Mouse (Mus musculus) spleen, postnatal 14 days (tissue): ENCODE results near the gene Cx3cr1.
"Not testable (repeated sequence)": the region's sequence is repeated elsewhere in the genome, so short reads cannot be mapped to it uniquely, and the experiment has no call there.

ENCODE experiments used
- DNase-seq, 2 experiments: peaks; one replicate each; pipeline ENCODE4 v3.0.0; 2021 to 2022; ENCODE audit warnings: low spot score in 2 of 2

Cx3cr1 gene

DNA sequence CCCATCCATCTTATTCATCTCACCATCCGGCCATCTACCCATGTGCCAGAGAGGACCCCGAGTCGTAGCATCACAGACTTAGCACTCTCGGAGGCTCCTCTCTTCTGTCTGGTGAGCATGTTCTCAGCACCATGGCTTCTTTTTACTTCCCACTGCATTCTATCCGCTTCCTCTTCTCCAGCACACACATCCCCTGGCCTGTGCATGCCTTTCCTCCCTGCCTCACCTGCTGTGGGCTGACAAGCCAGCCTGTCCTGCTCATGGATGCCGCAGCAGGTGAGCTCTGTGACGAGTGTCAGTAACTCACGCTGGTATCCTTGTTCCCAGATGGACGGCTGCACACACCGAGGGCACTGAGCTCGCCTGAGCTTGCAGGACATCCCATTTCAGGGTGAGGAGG, at the start of gene Cx3cr1:
TSS of gene Cx3cr1 (minus strand) at position 101 of the 400 bp plus-strand sequence.
- DNase-seq = no peak

DNA sequence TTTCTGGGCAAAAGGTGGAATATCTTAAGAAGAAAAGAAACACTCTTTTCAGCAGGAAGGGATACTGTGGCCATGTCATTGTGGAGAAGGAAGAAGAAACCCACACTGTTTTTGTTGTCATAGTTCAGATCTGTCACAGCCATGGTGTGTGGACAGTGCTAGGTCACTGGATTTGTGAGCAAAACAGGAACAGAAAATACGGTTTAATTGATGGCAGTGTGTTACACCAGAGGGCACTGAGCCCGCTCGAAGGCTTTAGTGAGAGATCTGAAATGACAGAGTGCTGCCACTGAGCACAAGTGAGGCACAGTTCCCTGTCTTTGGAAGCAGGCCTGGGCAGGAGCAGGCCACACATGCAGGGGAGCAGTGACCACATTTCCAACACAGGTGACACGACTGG, 48.5 kb upstream of the Cx3cr1 start:
- no peak for DNase-seq

DNA sequence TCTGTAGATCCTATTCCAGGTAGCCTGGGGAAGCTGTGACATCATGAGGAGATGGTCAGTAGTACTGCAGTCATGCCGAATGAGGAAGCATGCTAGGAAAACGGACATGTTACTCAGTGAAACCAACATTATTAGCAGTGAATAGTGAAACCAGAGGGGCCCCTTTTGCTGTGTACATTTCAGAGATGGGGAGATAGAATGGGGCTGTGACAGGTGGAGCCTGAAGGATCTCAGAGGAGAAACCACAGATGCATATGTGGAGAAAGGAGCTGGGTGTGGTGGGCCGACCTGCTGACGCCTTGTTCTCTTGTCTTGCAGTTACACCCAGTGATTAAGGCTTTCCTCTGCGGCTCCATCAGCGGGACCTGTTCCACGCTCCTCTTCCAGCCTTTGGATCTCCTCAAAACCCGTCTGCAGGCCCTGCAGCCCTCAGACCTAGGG, 46.5 kb upstream of the Cx3cr1 start:
- DNase-seq = peak in 1 of 2 experiments; percentile 19

DNA sequence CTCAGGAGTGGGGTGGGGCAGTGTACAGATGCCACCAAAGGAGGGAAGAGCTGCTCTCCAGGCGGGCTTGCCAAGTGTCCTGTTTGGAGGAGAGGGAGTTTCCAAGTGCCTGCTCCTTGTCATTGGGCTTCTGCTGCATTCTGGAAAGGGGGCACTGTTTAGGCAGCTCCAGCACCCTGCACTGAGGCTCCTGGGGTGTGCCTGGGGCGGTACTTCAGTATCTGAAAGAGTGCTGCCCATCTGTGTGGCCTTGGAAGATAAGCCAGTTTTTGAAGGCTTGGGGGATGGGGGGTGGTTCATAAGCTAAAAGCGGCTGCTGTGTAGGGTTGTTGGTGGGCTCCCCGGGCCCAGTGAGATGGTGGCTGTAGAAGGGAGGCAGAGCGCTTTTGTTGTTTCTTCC, 45.9 kb upstream of the Cx3cr1 start:
- DNase-seq = peak; percentile 51

DNA sequence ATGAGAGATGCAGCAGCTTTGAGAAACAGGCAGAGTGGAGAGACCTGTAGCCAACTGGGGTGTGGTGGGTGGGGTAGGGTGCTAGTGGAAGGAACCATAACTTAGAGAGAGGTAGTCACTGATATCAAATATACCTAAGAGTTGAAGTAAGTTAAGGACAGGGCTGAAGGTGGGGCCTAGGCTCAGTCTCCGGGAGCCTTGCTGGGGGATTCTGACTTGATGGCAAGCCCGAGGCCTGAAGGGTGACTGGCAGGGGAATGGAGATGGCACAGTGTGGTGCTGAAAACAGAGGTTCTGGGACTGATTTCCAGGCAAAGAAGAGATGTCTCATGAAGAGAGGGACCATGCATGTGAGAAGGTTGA, 45.1 kb upstream of the Cx3cr1 start:
- DNase-seq = no peak

DNA sequence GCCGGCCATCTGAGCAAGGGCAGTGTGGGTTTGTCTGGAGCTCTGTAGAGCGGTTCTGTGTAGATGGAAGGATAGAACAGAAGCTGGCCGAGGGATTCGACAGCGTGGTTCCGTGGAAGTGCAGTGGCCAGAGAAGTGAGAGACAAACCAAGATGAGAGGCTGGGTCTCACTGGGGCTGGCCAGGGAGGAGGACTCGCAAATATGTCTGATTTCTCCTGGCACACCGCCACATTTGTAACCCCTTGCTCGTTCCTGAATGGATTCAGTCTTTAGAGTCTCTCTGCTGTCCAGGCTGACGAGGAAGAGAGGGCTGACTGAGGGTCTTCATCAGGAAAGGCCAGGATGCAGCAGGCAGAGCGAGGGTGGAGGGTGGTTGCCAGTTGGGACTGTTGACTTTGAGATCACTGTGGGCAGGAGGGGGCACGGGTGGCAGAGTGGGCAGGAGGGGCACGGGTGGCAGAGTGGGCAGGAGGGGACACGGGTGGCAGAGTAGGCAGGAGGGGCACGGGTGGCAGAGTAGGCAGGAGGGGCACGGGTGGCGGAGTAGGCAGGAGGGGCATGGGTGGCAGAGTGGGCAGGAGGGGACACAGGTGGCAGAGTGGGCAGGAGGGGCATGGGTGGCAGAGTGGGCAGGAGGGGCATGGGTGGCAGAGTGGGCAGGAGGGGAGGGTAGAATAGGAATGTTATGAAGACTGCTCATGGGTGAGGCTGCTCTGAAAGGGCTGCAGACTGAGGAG, 44.5 kb upstream of the Cx3cr1 start:
- no peak for DNase-seq

DNA sequence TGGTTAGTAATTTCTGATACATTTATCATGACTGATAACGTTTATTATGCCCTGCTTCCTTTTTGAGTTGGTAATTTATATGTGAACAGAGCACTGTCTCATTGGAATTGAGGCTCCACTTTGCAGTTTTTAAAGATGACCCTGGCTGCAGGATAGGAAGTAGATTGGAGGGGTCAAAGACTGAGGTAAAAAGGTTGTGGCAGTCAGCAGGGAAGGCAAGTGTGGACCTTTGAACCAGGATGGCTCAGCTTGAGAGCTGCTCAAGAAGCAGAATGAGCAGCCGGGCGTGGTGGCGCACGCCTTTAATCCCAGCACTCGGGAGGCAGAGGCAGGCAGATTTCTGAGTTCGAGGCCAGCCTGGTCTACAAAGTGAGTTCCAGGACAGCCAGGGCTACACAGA, 43.8 kb upstream of the Cx3cr1 start:
- no peak for DNase-seq

DNA sequence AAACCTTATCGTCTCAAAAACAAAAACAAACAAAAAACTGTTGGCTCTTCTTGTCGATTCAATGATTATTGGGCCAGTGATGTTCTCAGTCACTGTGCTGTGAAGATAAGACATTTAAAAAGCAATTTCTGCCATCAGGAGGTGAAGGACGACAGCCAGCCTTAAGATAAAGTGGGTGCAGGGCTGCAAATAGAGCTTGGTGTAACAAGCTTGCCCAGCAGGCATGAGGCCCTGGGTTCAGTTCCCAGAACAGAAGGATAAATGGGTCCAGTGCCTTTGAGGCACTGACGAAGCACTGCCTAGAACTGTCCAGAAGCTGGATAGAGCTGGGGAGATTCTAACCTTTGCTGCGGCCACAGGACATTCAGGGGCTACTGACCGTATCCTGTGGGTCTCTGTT, 42.8 kb upstream of the Cx3cr1 start:
- DNase-seq = no peak

DNA sequence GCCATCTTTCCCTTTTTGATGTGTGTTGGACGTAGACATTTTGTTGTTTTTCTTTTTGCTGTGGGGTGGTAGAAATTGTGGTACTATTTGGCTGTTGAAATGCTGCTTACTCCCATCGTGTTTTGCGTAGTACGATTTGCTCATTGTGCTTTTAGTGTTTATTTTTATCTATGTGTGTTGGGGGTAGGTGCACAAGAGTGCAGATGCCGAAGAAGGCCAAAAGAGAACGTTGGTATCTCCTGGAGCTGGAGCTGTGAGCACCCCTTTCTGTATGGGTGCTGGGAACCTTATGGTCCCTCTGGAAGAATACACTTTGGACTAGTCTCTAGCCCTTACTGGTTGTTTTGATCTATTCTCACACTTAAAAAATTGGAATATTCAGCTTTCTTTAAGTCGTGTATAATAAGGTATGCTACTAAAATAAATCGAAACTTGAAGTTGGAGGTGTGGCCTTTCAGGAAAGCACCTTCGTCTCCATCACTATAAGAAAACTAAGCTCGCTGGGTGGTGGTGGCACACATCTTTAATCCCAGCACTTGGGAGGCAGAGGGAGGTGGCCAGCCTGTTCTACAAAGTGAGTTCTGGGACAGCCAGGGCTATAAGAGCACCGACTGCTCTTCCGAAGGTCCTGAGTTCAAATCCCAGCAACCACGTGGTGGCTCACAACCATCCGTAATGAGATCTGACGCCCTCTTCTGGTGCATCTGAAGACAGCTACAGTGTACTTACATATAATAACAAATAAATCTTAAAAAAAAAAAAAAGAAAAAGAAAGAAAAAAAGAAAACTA, 41.7 kb upstream of the Cx3cr1 start:
- no peak for DNase-seq

DNA sequence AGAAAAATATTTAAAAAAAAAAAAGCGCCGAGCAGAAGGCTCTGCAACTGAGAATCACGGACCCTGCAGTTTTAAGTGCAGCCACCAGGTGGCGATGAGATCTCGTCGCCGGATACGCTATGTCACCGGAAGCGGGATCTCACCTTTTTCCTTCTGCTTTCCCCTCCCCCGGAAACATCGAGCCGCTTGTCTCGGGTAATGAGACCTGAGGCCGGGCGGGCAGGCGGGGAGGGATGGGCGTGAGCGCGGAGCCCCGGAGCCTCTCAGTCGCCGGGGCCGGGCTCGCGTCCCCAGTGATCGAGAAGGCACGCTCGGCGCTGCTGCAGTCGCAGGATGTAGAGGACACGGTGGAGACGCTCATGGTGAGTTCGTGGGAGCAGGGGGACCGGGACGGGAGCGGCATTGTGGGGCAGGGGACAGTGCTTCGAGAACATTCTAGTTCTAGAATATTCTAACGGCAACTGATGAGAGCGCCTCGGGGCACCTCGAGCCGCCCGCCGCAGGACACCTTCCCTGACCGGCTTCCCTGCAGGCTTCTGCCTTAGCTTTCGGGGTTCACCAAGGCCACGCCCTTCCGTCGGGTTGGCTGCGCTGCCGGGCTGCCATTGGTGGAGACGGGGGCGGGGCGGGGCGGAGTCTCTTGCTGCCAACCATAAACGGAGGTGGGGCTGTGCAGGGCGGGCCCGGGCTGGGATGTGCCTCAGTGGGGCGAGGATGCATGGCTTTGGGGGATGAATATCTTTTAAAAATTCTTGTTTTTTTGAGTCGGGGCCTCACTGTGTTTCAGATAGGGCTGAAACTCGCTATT, 40.7 kb upstream of the Cx3cr1 start, which contains the start of gene Slc25a38:
TSS of gene Slc25a38 (plus strand) at position 164 of the 808 bp plus-strand sequence.
- peak; percentile 94 to 95 for DNase-seq

DNA sequence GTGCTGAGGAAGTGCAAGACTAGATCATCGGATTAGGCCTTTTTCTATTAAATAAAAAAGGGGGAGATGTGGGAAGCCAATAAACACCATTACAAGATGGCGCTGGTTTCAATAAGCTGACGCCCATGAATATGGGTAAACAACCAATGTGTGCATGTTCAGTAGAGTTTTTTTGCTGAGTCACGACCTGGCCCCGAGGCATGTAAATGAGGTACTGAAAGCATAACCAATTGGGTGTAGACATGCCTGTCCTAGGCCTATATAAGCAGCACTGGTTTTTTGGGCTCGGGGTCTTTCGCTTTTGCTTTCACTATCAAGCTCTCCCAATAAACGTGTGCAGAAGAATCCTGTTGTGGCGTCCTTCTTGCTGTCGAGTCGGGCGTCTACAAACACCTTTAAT, 39.3 kb upstream of the Cx3cr1 start:
- not testable (repeated sequence) for DNase-seq

DNA sequence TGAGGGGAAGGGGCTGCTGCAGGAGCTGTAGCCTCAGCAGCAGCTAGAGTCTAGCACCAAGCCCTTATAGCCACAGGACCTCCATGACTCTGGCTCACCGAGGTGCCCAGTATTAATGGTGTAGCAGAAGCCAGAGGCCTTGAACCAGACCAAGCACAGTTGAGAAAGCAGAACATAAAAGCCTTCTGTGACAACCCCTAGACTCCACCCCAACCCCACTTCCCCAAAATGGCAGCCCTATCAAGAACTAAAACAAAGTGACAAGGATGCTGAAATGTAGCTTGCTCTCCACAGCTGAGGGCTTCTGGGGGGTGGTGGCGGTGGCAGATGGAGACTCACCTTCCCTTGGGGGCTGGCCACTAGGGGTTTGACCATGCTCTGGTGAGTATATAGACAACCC, 31.5 kb upstream of the Cx3cr1 start:
- no peak for DNase-seq

DNA sequence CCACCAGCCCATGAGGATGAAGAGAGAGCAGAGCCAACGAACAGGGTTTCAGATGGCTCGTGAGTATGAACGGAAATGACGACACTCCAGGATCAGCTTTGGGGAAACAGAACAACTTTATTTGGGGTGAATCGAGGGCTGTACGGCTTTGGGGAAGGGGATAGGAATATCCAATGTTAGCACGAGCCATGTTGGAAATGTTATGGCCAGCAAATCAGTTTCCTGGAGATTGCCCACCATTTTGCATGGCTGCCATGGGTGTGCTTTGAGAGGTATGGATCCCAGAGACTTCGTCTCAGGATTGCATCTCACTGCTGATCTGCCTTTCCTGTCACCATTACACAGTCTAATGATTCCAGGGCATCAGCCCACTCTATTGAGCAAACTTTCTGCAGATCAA, 29.6 kb upstream of the Cx3cr1 start:
- no peak for DNase-seq

DNA sequence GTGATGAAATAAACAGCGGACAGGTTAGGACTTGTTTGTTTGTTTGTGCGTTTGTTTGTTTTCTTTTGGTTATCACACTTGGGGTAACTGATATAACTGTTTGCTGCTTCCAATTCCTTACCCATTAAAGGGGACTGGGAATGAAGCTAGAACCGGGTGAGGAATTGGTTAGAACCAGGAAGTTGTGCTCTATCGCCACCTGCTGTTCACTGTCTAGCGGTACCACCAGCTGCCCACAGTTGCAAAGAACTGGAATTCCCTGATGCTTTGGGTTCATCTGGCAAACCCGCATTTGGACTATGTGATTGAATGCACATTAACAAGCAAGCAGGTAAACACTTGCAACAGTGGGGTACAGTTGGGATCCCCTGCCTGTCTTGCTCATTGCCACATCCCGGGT, 29.0 kb upstream of the Cx3cr1 start:
- DNase-seq = peak in 1 of 2 experiments; percentile 39

DNA sequence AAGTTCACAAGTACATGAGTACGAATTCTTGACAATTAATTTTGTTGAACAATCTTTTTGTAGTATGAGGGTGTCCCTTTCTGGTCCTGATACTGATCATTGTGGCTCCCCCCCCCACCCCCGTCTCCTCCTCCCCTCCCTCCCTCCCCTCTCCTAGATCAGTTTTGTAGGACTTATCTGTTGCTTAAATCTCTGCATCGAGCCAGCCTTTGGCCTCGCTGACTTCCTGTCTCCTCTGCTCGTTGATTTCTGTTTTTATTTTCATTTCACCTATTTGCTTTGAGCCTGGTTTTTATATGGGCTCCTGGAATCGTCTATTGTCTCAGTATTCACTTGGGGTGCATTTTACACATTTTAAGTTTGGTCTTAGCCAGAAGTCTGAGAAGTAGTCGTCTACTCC, 26.2 kb upstream of the Cx3cr1 start:
- DNase-seq = no peak

DNA sequence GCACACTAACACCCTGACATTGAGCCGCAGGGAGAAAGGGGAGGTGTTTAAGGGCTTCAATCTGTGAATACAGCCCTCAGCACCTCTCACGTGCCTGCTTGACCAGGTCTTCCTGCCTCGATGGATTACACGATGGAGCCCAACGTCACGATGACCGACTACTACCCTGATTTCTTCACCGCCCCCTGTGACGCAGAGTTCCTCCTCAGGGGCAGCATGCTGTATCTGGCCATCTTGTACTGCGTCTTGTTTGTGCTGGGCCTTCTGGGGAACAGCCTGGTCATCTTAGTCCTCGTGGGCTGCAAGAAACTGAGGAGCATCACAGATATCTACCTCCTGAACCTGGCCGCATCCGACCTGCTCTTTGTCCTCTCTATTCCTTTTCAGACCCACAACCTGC, 24.0 kb upstream of the Cx3cr1 start:
- DNase-seq = no peak

DNA sequence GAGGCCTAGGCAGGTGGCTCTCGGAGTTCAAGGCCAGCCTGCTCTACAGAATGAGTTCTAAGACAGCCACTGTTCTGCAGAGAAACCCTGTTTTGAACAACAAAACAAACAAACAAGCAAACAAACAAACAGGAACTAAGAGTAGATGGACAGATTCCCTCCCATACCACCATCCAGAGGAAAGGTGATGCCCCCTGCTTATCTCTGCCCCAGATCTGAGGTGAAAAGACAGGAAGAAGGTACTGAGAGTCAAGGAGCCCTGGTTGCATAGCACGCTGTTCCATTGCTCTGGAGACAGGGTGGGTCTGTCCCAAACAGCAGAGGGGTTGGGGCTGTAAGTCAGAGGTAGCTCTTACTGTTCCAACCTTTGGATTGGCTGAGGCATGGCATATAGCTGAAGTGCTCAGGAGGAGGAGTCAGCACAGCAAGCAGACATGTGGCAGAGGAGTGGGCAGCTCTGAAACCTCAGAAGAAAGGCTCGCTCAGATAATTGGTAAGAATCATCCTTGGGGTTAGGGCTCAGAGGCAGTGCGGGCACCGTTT, 22.1 kb upstream of the Cx3cr1 start, which contains the start of gene Ccr8:
TSS of gene Ccr8 (plus strand) at position 419 of the 543 bp plus-strand sequence.
- DNase-seq = no peak

DNA sequence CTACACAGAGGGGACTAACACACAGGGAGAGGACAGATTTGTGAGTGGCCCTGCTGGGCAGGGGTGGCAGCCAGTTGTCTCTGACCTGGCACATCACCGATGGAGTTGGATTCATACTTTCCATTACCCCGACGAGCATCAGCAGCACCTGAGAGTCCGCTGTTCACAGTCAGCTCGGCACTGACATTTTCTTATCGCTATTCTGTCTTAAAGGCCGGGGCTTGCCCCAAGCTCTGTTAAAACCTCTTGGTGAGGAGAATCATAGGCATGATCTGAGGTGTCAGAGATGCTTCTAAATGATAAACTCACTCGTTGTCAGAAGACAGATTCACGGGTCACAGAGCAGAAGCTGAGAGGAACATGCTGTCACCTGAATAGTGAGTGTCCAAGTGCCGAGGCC, 21.4 kb upstream of the Cx3cr1 start:
- no peak for DNase-seq

DNA sequence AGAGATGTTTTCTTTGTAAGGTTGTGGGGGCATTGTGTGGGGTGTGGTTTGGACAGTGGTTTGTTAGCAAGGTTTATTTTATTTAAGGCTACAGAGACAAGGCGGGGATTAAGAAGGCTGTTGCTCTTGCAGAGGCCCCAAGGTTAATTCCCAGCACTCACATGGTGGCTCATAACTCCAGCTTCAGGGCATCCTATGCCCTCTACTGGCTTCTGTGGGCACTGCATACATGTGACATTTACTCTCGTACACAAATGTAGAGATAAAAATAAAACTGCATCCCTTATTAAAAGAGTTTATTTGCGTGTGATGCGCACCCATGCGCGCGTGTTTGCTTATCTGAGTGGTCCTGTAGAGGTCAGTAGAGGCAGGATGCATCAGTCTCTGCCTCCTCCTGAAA, 19.4 kb upstream of the Cx3cr1 start:
- no peak for DNase-seq

DNA sequence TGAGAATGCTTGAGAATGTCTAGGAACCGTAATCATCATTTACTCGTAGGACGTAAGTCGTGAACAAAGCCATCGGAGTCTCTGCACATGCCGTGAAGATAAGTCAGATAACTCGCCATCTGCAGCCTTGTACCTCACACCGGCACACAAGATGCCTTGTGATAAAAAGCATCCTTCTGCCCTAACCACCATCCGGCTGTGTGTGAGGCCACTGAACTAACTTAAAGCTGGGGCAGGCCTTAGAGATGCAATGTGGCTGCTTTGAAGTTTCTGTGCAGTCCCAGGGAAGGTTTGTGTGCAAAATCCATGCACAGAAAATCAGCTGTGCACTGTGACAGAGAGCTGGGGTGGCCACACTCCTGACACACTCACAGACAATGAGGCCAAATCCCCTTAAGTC, 14.7 kb upstream of the Cx3cr1 start:
- no peak for DNase-seq

DNA sequence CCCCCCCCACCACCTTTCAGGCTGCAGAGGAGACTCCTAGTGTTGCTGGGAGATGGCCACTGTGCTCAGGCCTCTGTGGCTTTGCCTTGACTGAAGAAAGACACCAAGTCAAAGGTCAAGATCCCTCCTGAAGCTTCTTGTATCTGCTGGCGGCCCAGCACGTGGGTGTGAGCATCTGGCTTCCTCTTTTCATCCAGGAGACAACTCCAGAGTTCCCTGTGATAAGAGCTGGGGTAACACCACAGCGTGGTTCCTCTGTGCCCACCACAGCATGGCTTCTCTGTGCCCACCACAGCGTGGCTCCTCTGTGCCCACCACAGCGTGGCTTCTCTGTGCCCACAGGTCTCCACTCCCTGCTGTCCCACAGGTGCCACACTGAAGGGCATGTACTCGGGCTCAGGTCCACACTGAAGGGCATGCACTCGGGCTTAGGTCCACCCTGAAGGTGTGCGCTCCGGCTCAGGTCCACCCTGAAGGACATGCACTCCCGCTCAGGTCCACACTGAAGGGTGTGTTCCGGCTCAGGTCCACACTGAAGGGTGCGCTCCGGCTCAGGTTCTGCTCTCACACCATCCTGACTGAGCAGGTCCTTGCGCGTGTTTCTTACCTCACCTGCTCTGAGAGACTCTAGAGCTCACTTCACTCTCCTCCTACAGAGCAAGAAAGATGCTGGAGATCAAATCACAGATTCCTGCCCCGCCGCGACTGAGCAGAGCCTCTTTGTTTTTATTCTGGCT, 13.6 kb upstream of the Cx3cr1 start:
- no peak for DNase-seq
